Mouse (Mus musculus) embryo, embryonic 10.5 days (tissue): ENCODE data around the gene Efna3.
A peak's percentile ranks its signal among the peaks of the same experiment; 100 is the strongest.

Experiments used
- DNase-seq: peaks from one replicate; pipeline ENCODE4 v3.0.0-alpha.2; 2015; ENCODE audit warnings: low spot score

Gene Efna3

GRCm38 (mm10) chr3:89315930-89316831 lies 6.6 kb downstream of the Efna3 start:
- no peak for DNase-seq

GRCm38 (mm10) chr3:89315195-89315929 lies 7.4 kb downstream of the Efna3 start:
- peak; percentile 89 for DNase-seq

- no peak for DNase-seq
Measured at GRCm38 (mm10) chr3:89314791-89315190, 8.0 kb downstream of the Efna3 start.

GRCm38 (mm10) chr3:89314340-89314739 lies 8.4 kb downstream of the Efna3 start:
- no peak for DNase-seq

DNA sequence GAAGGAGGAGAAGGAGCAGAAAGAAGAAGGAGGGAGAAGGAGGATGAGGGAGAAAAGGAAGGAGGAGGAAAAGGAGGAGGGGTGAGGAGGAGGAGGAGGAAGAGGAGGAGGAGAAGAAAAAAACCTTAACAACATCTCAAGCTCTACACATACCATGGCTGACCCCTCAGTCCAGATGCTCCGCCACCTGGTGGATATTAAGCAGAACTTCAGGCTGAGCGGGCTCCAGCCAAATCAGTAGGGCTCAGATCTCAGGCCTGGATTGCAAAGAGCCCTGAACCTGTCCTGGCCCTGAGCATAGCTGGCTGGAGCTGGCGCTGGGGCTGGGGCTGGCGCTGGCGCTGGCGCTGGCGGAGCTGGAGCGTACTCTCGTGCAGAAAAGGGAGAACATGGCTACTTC lies 14.7 kb downstream of the Efna3 start:
- peak; percentile 94 for DNase-seq

DNA sequence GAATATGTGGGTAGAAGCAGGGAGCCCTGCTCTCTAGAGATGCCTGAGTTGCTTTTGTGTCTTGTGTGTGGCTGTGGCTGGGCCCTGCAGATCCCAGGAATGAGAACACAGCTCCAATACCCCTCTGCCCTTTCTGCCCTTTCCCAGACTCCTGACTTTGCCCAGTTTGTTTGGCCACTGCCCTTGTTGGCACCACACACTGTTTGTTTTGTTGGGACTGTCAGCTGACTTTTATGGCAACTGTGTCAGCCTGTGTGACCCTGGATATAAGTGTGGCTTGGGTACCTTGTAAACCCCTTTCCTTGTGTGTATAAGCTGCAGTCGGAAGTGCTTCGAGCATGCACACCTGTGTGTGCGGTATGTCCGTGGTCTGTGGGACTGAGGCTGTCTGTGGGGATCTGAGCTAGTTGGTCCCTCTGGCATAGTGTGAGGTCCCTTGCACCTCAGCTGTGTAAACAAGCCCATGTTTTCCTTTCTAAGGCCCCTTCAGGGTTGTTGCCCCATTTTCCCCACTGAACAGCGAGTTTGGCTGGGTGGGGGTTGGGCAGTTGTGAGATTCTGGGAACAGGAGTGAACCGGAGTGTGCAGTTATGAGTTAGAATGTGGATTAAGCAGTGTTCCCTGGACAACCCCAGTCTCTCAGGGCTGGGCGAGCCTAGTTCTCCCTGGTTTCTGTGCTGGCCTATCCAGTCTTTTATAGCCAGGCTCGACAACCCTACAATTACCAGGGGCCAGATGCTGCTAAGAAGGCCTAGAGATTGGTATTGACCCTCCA lies 17.0 kb downstream of the Efna3 start:
- no peak for DNase-seq

DNA sequence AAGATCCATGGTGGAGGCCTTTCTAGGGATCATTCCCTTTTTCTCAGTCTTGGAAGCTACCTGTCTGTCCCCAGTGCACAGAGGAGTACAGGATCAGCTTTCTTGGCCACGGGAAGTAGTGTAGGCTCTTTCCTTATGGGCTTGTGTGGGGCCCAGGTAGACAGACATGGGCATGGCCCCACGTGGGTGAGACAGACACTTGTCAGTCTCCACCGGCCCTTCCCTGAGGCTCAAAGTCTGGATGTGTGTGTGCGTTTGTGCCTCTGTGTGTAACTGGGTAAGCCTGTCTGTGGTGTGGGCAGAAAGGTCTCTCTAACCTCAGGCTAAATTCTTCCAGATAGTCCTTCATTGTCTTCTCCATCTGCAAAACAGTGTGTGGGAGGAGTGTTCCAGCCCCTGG lies 17.7 kb downstream of the Efna3 start:
- no peak for DNase-seq

DNA sequence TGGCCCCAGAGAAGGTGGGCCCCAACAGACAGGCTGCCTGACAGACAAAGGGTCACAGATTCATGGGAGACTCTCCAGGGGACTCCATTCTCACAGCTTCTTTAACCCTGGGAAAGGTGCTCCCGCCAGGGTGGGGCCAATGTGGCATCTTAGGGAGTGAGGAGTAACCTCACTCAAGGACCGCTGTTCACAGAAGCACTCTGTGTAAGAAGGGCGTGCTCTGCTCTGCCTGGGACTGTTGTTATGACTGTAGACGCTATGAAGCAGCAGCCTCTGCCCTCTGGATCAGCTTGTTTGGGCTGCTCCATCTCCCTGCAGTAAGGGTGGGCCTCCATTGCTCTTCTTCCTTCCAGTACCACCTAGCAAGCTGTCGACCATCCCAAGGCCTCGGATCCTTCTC lies 18.3 kb downstream of the Efna3 start:
- DNase-seq: no peak

DNA sequence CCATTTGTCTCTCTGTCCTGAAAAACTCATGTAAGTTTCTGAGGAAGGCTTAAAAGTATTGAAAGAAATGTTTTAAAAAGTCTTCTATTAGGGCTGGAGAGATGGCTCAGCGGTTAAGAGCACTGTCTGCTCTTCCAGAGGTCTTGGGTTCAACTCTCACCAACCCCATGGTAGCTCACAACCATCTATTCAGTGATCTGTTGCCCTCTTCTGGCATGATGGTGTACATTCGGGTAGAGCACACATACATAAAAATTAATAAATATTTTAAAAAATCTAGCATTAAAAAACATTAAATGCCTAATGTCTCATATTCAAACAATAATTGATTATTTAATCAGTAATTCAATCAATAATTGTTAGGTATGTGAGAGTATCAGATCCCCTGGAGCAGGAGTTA lies 22.3 kb downstream of the Efna3 start:
- no peak for DNase-seq

DNA sequence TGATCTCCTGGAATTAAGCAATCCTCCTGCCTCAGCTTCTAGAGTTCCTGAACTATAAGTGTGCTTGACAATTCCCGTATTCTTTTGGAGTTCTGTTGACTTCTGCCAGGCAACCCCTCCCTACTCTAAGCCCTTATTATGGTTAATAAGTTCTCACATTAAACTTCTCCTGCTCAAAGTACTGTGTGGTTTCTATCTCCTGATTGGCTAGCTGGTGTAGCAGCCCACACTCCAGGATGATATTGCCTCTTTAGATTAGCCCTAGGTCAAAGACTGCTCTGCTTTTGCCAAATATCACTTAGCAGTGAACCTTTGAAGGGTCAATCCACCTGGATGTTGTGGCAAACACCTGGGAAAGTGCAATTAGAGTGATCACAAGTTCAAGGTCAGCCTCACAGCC lies 22.7 kb downstream of the Efna3 start:
- DNase-seq: no peak

DNA sequence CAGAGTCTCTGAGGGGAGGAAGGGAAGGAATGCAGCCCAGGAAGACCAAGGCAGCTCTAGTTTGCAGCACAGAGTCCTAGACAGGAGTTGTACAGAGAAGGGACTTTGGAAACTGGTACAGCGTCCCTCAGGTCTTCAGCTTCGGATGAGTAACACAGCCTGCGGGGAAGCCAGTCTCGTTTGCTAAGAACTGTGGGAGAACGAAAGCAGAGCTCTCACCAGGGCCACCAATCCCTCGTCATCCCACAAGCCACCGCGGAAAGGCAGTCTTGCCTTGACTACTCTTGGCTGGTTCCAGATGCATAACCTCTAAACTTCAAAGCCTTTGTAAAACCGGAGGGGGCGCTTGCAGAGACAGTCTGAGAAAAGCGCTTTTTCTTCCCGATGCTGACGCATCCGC lies 23.3 kb downstream of the Efna3 start:
- peak; percentile 76 for DNase-seq

GRCm38 (mm10) chr3:89298908-89299307 lies 23.9 kb downstream of the Efna3 start:
- DNase-seq: no peak

DNA sequence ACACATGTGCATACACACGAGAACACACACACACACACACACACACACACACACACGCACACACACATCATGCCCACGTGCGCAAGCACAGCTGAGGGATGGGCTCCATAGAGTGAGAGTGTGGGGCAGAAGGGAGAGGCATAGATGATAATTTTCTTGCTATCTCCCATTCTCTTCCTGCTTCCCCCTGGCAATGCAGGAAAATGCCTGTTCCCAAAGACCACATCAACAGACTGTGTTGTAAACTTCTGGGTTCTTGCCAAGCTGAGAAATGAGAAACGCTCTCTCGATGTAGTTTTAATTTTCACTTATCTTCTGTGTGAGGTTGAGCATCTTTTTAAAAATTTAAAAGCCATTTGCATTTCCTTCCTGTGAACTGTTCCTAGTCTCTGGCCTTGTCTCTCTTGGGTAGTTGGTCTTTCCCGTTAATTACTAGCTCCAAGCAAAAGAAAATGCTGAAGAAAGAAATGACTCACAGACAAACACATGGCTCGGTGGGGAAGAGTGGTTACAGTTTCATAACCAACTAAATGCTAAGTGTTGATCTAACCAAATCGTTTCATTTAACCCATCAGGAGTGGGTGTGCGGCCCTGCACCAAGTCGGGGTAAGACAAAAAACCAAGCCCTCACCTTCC lies 25.9 kb downstream of the Efna3 start:
- no peak for DNase-seq

DNA sequence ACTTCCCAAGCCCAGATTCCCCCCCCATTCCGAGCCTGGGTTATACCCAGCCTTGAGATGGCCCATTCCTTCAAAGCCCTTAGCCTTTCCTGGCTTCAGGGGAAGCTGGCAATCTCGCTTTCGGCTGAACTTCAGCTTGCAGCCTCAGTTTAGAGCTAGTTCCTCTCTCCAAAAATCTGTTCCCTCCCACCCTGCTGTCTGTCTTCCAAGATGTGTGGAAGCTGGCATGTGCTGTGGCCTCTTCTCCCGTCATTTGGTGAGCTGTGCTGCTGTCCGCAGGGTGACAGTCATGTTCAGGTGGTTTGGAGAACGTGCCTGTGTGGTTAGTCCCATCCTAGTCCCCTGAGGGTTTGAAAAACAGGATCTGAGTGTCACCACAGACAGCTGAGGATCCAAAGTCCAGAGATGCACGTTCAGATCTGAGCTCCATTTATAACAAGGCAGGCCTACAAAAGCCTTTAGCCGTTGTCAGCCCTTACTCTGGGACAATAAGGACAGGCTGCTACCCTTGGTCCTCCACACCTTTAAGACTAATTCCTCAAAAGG lies 27.0 kb downstream of the Efna3 start:
- DNase-seq: no peak

- DNase-seq: no peak
Measured at GRCm38 (mm10) chr3:89294195-89294594, 28.6 kb downstream of the Efna3 start.

DNA sequence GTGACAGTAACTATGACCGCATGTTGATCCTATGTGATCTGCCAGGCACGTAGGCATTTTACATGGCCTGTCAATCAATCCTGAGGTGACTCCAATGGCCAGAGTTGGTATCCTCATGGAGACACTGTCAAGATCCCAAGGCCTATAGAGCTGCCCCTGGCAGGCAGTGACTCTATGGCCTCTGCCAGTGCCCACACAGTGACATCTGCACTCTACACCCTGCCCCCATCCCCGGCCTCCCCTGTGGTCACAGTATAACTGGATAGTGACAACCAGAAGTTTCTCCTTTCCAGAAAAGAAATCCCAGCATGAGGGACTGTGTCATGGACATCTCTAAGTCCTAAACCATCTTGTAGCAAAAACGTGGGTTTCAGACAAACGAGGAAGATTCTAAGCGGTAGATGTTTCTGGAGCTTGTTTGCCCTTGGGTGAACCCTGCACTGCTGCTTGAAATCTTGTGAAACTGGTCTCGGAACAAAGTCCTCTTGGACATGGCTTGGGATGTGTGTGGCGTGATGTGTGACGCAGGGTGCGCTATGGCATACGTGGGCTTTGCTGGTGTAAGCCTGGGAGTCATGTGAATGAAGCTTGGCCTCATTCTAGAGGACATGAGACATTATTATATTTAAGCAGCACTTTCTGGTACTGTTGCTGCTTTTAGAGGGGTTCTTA lies 29.4 kb downstream of the Efna3 start:
- DNase-seq: no peak

GRCm38 (mm10) chr3:89292303-89292702 lies 30.5 kb downstream of the Efna3 start:
- no peak for DNase-seq

- no peak for DNase-seq
Measured at GRCm38 (mm10) chr3:89291874-89292273, 30.9 kb downstream of the Efna3 start.

GRCm38 (mm10) chr3:89288503-89288928 lies 34.2 kb downstream of the Efna3 start:
- DNase-seq: no peak

DNA sequence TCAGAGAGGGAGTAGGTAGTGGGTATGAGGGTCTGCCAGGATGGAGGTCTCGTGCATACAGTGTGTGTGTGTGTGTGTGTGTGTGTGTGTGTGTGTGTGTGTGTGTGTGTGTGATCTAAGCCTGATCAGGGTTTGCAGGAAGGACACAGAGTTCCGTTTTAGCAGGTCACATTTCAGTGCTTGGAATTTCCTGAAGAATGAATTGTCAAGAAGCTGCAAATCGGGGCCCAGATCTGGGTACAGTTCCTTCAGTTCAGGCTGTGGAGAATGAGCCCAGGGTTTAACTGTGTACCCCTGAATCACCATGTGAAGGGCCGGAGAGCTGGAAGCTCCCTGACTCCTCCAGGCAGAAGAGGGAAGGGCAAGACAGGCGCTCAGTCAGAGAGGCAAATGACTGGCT lies 35.5 kb downstream of the Efna3 start:
- no peak for DNase-seq

GRCm38 (mm10) chr3:89285526-89285925 lies 37.2 kb downstream of the Efna3 start:
- DNase-seq: no peak
